Mouse (Mus musculus): ENCODE measurements at regions not wholly inside any gene's neighbourhood (a gene's known extent, or its start where the extent isn't known, plus 50 kb on each side); places are given as distances from the start of the nearest gene placed in this dataset.

DNA sequence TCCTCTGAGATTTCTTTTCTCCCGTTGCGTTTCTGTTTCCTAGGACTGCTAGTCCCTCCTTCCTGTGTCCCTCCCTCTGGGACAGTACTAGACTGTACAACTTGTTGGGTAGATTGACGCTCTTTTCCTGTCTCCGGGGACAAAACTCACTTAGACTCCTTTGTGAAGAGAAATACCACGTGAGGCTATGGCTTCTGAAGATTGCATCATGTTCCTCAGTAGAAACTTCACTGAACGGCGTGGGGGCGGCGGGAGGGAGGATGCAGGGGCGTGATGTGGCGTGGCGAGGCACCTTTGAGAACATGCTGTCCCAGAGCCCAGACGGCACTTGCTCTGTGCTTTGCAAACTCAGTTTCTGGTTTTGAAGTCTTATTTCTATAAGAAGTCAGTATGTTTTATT, 78.5 kb downstream of the Spata18 start:
- in situ Hi-C loops (cut with MboI, MseI): no loop called here

DNA sequence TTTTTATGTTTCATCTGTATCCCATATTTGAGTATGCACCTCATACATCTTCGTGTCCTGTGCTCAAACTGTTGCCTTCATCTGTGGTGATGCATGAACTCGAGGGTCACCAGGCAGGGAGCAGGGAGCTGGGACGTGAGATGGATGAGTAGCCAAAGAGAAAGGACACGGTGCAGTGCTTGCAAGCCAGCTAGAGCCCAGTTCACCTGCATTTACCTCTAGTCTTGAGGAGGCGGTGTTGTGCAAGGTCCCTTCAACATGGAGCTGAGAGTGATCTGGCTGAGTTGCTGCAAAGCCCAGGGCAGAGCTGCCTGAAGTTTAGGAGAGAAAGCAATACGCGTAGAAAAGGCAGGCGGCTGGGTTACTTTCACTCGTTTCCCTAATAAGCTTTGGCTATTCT, 80.2 kb downstream of the Spata18 start:
- in situ Hi-C loops (cut with MboI, MseI): no loop called here

DNA sequence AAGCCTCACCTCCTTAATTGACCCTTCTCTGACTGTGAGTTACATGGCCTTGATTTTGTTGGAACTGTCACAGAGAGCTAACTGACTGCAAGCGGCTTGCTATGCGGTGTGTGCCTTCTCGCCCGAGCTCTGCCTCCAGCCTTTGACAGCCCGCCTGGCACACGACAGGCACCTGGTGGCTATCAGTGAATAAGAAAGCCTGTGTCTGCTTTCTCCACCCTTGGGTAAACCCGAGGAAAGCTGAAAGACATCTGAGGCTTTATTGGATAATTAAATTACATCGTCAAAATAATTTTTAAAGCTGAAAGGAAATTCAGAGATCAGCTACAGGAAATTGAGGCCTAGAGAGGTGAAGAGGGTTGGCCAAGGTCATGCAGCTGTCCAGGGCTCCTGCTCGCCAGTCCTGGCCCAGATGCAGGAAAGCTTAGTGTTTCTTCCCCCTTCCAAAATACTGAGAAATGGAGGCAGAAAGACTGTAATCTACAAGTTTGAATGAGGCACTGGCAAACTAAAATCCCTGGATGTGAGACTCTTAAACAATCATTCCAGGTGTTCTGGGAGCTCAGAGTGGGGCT, 80.9 kb downstream of the Spata18 start:
- in situ Hi-C loops (cut with MboI, MseI): no loop called here

DNA sequence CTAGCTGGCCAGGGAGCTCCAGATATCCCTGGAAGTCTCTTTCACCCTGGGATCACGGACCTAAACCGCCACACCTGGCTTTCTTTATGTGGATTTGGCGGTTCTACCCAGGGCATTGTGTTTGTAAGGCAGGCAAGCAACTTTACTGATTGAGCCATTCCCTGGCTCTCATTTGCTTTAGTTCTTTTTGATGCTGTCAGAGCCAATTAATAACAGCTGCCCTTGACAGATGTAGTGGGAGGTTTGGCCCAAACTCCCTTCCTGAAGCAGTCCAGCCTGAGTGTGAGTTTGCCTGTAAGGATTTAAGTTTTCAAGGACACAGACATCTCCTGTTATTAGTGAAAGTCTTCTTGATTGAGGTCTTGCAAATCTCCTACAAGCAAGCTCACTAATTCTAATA, 89.6 kb downstream of the Spata18 start:
- in situ Hi-C loops (cut with MboI, MseI): no loop called here

DNA sequence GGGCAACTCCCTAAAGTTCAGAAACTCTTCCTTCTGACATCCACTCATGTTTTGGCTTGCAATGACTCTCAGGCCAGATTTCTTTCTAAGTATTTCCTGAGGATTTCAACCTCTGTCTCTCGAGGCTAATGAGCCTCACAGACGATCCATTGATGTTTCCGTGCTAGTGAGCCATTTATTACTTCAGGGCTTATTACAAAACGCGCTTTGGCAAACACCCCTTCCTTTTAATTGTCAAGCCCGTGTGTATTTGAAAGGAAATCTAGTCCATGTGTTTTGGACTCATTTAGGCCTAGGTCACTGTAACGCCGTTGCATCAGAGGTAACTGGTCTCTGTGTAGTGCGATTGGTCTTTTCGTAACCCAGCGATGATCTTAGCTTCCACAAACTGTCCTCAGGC, 90.3 kb downstream of the Spata18 start:
- in situ Hi-C loops (cut with MboI, MseI): no loop called here

DNA sequence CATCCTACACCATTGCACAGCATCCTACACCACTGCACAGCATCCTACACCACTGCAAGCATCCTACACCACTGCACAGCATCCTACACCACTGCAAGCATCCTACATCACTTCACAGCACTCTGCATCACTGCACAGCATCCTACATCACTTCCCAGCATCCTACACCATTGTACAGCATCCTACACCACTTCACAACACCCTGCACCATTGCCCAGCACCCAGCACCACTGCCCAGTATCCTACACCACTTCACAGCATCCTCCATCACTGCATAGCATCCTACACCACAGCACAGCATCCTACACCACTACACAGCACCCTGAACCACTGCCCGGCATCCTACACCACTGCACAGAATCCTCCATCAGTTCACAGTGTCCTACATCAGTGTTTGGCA, 92.8 kb downstream of the Spata18 start:
- in situ Hi-C loops (cut with MboI, MseI): no loop called here

DNA sequence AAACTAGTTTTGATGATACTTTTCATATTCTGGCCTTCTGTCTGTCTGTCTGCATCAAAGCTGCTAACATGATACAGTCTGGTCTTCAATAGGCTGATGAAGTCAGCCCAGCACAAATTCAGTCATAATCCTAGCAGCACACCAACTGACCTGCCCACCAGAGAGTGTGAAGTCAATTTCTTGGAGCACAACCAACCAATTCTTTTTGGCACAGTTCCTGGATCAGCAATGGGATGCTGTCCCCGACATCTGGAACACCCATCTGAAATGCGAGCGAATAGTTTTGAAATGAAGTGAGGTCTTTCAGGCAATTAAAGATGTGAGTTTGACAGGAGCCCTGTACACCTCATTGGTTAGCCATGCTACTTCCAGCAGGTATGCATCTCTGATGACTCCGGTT, 98.6 kb downstream of the Spata18 start:
- in situ Hi-C loops (cut with MboI, MseI): no loop called here

DNA sequence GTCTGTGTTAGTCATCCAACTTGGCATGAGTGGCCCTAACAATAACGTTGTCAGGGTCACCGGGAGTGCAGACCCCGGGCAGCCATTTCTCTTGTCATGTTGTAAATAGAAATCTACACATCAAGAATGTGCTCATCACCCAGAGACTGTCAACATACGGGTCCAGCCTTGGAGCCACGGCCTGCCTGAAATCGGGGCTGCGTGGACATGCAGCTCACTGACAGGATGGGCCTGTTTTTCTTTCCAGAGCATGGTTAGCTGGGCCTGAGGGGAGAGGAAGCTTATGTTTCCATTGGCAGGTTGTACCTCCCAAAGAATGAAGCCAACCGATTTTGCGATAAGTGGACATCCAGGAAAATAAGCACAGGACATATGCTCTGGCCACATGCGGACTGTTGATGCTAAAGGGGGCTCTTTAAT, 101.1 kb downstream of the Spata18 start:
- in situ Hi-C loops (cut with MboI, MseI): no loop called here

DNA sequence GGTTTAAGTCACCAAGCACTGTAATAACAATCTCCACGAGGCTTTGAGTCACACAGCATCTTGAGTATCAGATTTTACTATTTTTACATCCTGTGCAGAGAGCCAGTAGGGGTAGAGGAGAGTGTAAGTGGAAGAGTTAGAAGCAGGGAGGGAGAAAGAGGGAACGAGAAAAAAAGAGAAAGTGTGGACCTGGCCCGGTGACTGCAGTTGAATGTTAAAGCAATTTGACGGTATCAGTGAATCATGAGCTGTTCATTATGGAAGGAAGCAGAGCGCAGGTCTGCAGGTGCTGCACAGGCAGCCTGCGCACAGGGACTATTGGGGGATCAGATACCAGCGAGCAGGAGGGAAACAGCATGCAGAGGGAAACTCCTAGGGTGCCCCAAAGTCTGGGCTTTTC, 102.6 kb downstream of the Spata18 start:
- in situ Hi-C loops (cut with MboI, MseI): no loop called here

DNA sequence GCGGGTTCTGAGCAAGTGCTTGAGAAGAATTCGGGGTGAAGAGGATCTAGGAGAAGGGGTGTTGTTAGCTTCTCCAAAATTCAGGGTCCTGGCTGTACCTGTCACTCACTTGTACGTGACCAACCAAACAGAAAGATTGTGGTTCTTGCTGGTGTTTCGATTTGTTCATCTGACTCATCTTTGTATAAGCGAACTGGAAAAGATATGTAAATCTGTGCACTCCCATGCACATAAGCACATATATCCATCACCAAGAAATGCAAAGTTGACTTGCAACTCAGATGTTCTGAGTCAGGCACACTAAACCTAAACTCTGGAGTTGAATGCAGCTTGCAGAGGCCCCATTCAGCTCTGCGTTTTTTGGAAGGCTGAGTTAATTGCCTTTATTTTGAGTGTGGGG, 107.4 kb downstream of the Spata18 start:
- in situ Hi-C loops (cut with MboI, MseI): no loop called here

DNA sequence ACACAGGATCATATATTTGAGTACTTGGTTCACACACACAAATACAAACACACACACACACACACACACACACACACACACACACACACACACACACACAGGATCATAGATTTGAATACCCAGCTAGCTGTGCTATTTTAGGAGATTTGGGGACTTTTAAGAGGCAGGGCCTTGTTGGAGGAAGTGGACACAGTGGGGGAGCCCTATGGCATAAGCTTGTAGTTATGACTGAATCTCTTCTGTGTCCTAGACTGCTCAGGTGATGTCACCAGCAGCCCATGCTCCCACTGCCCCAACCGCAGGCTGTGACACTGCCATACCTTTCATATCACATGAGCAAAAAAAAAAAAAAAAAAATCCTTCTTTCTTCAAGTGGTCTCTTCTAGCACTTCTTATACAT, 110.1 kb downstream of the Spata18 start:
- in situ Hi-C loops (cut with MboI, MseI): no loop called here

DNA sequence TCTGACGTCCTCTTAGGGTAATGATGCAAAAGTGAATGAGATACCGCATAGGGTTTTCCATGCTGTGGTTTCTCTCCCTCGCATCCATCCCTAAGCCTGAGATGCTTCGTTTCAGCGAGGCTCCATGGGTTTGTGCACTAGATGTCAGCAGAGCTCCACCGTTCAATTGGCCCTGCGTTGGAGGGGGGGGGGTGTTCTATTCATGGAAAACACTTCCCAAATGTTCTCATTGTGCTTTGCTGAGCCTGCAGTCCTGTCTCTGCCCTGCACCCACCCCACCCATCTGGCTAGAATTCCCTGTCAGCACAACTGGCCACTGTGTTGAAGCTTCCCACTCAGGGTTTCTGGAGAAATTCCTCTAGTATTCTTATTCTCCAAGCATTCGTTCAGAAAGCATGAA, 110.5 kb downstream of the Spata18 start:
- in situ Hi-C loops (cut with MboI, MseI): no loop called here

DNA sequence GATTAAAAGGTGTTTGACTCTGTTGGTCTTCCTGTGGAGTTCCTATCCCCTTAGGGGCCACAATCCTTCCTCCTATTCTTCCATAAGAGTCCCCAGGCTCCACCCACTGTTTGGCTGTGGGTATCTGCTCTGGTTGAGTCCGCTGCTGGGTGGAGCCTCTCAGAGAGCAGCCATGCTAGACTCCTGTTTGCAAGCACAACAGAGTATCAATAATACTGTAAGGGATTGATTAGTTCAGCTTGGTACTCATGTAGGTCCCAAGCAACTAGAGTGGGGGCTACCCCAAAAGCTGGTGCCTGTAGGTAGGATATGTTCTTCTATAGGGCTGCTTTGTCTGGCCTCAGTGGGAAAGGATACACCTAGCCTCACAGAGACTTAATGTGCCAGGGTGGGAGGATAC, 113.0 kb downstream of the Spata18 start:
- in situ Hi-C loops (cut with MboI, MseI): no loop called here

DNA sequence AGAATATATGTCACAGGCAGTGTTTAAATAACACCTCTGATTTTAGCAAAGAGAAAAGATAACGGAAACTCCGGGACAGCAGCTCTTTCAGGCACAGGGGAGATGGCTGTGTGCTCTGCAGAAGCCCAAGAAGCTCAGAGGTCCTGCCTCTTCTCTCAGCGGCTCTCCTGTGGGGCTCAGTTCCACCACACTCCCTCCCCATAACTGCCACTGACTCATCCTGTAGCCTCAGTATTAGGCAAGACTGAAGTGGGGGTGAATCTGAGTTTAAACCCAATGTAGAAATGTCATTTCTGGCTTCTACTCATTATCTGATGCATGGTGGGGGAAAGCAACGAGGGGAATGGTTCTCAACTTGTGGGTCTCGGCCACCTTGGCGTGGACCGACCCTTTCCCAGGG, 114.3 kb downstream of the Spata18 start:
- in situ Hi-C loops (cut with MboI, MseI): no loop called here

DNA sequence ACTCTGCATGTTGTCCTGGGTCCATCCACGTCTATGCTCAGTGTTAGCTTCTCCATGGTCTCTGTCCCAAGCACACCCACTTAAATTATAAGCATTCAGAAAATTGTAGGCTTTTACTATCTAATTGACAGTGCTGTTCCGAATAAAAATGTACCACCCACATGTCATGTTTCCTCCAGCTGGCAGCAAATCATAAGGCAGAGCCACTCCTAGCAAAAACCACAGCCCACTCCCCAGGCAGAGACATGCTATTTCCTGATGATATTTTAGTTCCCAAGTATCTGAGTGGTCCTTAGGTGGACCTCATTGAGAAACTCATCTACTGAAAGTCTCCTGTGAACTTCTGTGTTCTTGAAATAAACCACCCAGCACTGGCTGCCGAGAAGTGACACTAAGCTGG, 117.1 kb downstream of the Spata18 start:
- in situ Hi-C loops (cut with MboI, MseI): no loop called here

DNA sequence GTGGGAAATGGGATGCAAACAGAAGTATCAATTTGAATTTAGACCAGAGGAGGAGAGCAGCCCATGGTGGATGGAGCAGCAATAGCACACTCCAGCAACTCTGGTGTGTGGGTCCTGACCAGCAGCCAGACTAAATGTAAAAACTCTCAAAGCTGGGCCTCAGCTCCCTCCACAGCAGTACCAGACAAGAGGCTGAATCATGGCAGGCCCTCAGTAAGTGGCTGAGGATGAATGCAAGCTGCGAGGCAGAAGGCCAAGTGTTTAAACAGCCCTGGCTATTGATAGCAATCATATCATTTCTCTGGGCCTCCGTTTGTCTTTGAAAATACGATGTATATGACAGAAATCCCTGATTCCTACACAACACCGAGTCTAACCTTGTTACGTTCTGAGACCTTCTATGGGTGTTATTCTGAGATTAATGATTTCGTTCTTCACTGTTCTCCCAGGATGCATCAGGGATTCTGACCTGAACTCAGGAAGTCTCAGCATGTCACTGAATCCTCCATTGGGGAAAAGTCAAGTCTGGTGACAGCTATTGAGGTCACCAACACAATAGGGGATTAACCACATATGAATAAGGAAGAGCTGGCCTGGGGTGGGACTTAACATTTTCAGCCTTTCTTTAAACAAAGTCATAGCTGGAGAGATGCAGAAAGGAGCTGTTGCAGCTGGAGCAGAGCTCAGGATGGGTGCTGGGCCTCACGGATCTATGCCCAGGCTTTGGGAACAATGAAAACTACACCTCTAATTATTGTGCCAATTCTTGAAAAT, 124.8 kb downstream of the Spata18 start:
- in situ Hi-C loops (cut with MboI, MseI): no loop called here

DNA sequence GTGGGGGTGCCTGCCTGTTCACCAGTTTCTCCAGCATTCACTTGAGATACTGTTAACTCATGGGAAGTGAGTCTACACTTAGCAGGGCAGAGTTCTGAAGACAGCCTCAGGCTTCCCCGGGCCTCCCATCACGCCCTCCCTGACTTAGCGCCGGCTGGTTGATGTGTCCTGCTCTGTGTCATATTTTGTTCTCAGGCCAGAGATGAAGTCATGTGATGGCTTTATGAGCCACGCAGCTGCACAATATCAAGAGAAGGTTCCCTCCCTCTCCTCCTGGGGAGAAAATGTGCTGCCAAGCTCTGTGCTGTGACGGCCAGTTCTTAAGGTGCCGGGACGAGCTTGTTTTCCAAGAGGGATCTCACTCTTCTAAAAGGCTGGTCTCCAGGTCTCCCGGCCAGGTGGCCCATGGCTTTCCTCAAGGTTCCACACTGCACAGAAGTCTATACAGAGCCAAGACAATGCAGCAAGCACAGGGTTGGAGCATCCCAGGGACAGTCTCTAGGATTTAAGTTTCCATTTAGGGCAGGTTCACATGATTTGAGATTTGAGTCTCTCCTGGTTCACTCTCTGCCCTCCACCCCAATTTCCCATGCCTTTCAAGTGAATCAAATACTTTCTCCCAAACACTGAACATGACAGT, 126.2 kb downstream of the Spata18 start:
- in situ Hi-C loops (cut with MboI, MseI): no loop called here

DNA sequence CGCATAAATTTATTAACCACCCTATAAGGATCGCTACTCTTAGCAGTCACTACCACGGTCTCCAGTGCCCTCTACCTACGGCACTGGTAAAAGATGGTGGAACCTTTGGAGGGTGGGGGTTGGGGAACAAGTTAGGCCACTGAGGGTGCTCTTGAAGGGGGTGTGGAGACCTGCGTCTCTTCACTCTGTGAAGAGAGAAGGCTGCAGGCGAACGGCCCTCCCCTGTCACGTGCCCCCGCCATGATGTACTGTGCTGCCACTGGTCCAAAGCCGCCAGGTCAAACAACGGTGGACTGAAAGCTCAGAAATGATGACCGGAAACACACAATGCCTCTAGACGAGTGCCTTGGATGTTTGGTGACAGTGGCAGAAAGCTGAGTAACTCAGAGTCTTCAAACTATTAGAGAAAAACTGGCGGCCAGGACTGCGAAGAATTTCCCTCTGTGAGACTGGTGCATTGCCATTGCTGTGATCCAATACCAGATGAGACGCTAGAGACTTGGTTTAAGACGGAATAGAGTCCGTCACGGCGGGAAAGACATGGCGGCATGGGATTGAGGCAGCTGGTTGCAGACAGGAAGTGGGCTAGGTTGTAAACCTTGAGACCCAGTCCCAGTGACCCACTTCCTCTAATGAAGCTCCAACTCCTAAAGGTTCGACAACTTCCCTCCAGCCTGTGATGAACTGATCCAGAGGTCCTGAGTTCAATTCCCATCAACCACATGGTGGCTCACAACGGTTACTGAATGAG, 130.2 kb downstream of the Spata18 start:
- in situ Hi-C loops (cut with MboI, MseI): no loop called here

DNA sequence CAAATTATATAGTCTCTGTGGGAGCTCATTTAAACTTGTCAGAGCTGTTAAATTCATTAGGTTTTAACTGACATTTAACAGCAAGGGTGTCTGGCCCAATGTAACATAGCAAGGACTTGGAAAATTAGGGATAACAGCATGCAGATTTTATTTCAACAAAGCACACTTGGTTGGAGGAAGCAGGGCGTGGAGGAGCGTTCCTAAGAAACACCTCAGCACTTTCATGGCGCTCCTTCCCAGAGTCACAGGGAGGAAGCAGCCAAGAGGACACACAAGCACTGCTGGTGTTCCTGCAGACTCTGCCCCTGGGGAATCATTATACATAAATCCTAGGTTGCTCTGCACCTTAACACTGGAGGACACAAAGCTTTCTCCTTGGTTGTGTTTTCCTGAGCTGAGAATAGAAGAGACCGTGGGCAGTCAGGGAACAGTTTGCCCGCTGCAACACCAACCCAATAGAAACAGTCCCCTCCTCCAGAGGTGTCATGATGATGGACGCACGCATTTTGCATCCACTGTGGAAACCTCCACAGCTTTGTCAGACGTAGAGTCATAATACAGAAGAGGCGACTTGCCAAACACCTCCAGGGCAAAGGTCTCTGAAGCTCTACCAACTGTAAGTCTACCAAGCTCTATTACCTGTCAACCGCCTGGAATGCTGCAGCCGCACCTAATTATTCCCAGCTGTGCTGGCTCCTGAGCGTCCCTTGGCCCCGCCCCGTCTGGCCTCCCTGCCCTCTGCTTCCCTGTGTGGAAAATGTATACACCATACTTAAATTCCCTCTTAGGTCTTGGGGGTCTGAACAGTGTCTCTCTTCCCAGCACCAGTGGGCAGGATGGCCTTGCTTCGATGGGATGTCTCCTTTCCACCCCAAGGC, 131.3 kb downstream of the Spata18 start:
- in situ Hi-C loops (cut with MboI, MseI): no loop called here

DNA sequence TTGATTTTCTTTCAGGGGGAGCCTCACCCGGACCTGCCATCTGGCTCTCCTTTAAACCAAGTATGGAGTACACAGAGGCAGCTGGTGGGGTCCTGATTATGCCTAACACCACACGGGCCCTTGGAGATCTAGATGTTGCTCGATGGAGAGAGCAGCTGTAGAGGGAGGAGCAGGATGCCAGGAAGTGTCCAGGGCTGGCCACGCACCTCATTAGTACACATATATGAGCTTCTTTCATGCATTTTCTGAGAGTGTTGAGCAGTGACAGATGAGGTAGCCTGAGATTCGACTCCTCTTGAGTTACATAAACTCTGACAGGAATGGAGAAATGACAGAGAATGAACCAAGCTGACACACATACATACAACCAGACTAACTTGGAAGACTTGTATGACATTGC, 136.1 kb downstream of the Spata18 start:
- in situ Hi-C loops (cut with MboI, MseI): no loop called here

DNA sequence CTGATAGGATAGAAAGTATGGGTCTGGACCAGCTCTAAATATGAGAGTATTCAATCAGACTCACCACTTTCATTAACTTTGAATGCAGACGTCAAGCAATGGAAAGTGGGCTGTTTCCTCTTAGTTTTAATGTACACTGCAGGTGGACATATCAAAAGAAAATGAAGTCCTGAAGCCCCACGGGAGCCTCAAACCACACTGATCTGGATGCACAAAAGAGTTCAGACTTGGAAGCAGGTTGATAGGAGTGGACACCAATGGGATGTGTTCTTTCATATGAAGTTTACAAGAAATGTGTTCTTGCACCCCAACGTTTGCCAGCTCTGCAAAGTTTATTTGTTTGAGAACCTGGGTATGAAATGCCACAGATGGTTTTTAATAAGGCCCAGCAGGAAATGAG, 141.0 kb downstream of the Spata18 start:
- in situ Hi-C loops (cut with MboI, MseI): no loop called here

DNA sequence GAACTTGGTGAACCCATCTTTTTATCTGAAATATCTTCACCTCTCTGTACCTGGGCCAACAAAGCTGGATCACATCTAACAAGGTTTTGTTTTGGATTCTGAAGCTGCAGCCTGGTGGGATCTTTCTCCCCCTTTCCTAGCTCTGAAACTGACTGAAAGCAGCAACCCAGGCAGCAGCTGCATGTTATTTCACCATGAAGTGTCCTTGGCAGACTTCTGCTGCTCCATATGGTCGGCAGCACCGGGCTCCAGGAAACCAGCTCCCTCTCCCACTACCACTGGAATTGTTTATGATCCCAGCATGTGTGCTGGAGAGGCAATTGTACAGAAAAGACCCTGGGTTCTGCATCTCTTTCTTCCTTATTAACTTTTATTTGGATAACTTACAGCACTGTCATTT, 145.0 kb downstream of the Spata18 start:
- in situ Hi-C loops (cut with MboI, MseI): no loop called here

Measured in T-helper 17 cell (primary cell).